Mouse (Mus musculus) cerebellum, postnatal 14 days (tissue): ENCODE data around the gene Hspa1l.

Experiments
- DNase-seq, 2 experiments: peaks; one replicate each; pipeline ENCODE4 v3.0.0; 2021; ENCODE audit warnings: mixed read lengths in 2 of 2

The Hspa1l gene

DNA sequence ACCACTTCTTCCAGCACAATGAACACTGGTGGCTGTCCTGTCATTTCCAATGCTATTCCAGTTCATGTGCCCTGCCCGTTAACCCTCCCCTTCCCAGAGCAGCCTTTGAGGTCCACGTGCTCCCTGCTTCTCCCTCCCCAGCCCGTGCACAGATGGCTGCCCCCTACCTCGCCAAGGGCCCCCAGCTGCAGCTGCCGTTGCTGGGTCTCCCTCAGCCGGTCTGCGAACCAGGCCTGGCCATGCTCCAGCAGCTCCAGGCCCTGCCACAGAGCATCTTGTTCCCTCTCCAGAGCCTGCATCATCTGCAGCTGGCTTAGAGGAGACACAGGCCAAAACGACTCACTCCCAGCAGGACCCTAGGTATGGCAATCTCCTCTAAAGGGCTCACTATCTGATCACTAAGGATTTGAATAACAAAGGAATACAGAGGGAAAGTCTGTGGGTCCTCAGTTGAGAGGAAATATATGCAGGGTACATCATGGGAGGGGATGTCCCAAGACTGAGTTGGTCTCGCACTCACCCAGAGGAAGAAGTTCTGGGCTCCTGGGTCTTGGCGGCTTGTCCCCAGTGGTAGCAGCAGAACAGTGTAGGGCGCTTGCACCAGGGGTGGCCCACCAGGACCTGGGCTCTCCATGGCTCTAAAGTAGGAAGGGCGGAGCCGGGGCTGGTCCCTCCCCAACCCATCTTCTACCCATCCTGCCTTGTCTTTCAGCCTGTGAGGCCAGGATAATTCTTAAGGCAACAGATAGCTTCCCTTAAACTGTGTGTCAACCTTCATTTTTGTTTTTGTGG, 55.0 kb downstream of the Hspa1l start, which contains the start of gene Sapcd1:
Gene Sapcd1 (minus strand): TSS at position 740 of the 792 bp plus-strand sequence.
- peak; percentile 71 to 81 for DNase-seq

GRCm38 (mm10) chr17:35028315-35028714, 55.8 kb downstream of the Hspa1l start:
- peak in 1 of 2 experiments; percentile 45 for DNase-seq
